Mouse (Mus musculus) kidney, postnatal 0 days (tissue): ENCODE measurements around the gene Cpeb3. TPM values are rescaled to one million over a fixed set of nuclear protein-coding genes. Genes with fewer than 3 reads are reported as not detected.
"Not testable (repeated sequence)": the region's sequence is repeated elsewhere in the genome, so short reads cannot be mapped to it uniquely, and the experiment has no call there.

Experiments
- ATAC-seq: fragments of 200-750 bp; cut with Nextera tagmentation; replicated peaks from 2 replicates; pipeline ENCODE4 v1.8.0; 2017; ENCODE audit warnings: low read depth, moderate number of reproducible peaks, moderate TSS enrichment, moderate library complexity; ENCODE audit not compliant: low FRiP score
- DNase-seq: peaks from one replicate; pipeline ENCODE4 v3.0.0-alpha.2; 2016; ENCODE audit warnings: low spot score
- H3K27ac ChIP-seq: fragments of 300-500 bp; sonication (generic); 2 replicates; pipeline ENCODE4 v1.5.1; 2014; ENCODE audit warnings: mild to moderate bottlenecking
- H3K27me3 ChIP-seq: fragments of 300-500 bp; sonication (generic); 2 replicates; pipeline ENCODE4 v1.6.1; 2014; ENCODE audit warnings: low read length, mixed read lengths; ENCODE audit not compliant: insufficient read depth
- H3K36me3 ChIP-seq: fragments of 300-500 bp; sonication (generic); 2 replicates; pipeline ENCODE4 v1.6.1; 2014; ENCODE audit warnings: low read length, mixed read lengths; ENCODE audit not compliant: insufficient read depth
- H3K4me1 ChIP-seq: fragments of 300-500 bp; sonication (generic); replicated peaks from 2 replicates; pipeline ENCODE4 v1.6.1; 2014; ENCODE audit warnings: antibody characterized with exemption, low read length, mixed read lengths; ENCODE audit not compliant: insufficient read depth
- H3K4me2 ChIP-seq: fragments of 300-500 bp; sonication (generic); 2 replicates; pipeline ENCODE4 v1.6.1; 2014; ENCODE audit warnings: mild to moderate bottlenecking, low read length, moderate library complexity, mixed read lengths
- H3K4me3 ChIP-seq: fragments of 300-500 bp; sonication (generic); replicated peaks from 2 replicates; pipeline ENCODE4 v1.5.1; 2014; ENCODE audit warnings: low read depth, low read length
- H3K9ac ChIP-seq: fragments of 300-500 bp; sonication (generic); 2 replicates; pipeline ENCODE4 v1.6.1; 2014; ENCODE audit warnings: low read depth, low read length
- H3K9me3 ChIP-seq: fragments of 300-500 bp; sonication (generic); replicated peaks from 2 replicates; pipeline ENCODE4 v1.6.1; 2016; ENCODE audit warnings: low read length, inconsistent platforms, mixed read lengths
- CTCF ChIP-seq: IDR thresholded peaks from 2 replicates; pipeline ENCODE4 v1.5.1; 2016; ENCODE audit warnings: antibody characterized with exemption, low read depth, mild to moderate bottlenecking, moderate library complexity
- WGBS: fragments of 180-500 bp; shearing (Covaris S2); extraction: QIAGEN DNeasy Blood & Tissue Kit; methylation state at CpG from one replicate; pipeline ENCODE4 v1.1.7; 2014; 5-methylcytosine and 5-hydroxymethylcytosine counted together
- polyA plus RNA-seq: library from polyadenylated mRNA; unstranded; fragments of >200 nt; fragmentation: Nextera tagmentation; extraction: Ambion mirVana; gene quantifications from 2 replicates; pipeline ENCODE4 v1.2.1, GENCODE M21; 2015

Cpeb3 gene
- polyA plus RNA-seq, 1 experiment from 2014 or later = 2.1 TPM

GRCm38 (mm10) chr19:37239096-37239495 lies 30.7 kb upstream of the Cpeb3 start:
- WGBS = 22% methylated on average over 4 of the region's 4 CpGs
- no peak for TF ChIP-seq CTCF
- Histone ChIP-seq H3K4me1 (no peaks in the 10 kb centered on the region), H3K27me3 (peaks cover under 1% of the 10 kb centered on the region; the same call in 1 of the 2 replicates), H3K36me3 (no peaks in the 10 kb centered on the region), H3K9ac (no peak overlapping the region), H3K4me2 (no peak overlapping the region), H3K9me3 (no peaks in the 10 kb centered on the region), H3K4me3 (no peak overlapping the region), H3K27ac (no peak overlapping the region)
- DNase-seq (peak; percentile 86), ATAC-seq (no peak)

- peaks cover 5% of the 10 kb centered on the region; the same call in 1 of the 2 replicates for H3K27me3 ChIP-seq
- H3K4me2 ChIP-seq = no peak overlapping the region
- no peaks in the 10 kb centered on the region for H3K4me1 ChIP-seq
- WGBS = 17% methylated on average over 7 of the region's 7 CpGs
- DNase-seq (no peak), ATAC-seq (no peak)
- H3K9me3 ChIP-seq = no peaks in the 10 kb centered on the region
- no peaks in the 10 kb centered on the region for H3K36me3 ChIP-seq
- H3K9ac ChIP-seq = no peak overlapping the region
- no peak overlapping the region for H3K4me3 ChIP-seq
- no peak for TF ChIP-seq CTCF
- no peak overlapping the region for H3K27ac ChIP-seq
Observed at GRCm38 (mm10) chr19:37238651-37239050, 30.2 kb upstream of the Cpeb3 start.

GRCm38 (mm10) chr19:37237712-37238437 lies 29.5 kb upstream of the Cpeb3 start:
- Histone ChIP-seq H3K4me2 (no peak overlapping the region), H3K27ac (no peak overlapping the region), H3K27me3 (peaks cover 7% of the 10 kb centered on the region; the same call in 1 of the 2 replicates), H3K4me1 (no peaks in the 10 kb centered on the region), H3K36me3 (no peaks in the 10 kb centered on the region), H3K9me3 (no peaks in the 10 kb centered on the region), H3K9ac (no peak overlapping the region), H3K4me3 (no peak overlapping the region)
- no peak for TF ChIP-seq CTCF
- WGBS = 6% methylated on average over 15 of the region's 15 CpGs
- no peak for DNase-seq
- no peak for ATAC-seq

GRCm38 (mm10) chr19:37237306-37237705 lies 28.9 kb upstream of the Cpeb3 start:
- Histone ChIP-seq H3K9ac (no peak overlapping the region), H3K27me3 (peaks cover 7% of the 10 kb centered on the region; the same call in 1 of the 2 replicates), H3K36me3 (no peaks in the 10 kb centered on the region), H3K4me2 (no peak overlapping the region), H3K4me1 (no peaks in the 10 kb centered on the region), H3K9me3 (no peaks in the 10 kb centered on the region), H3K4me3 (no peak overlapping the region), H3K27ac (no peak overlapping the region)
- DNase-seq (no peak), ATAC-seq (no peak)
- no peak for TF ChIP-seq CTCF
- WGBS = 44% methylated on average over 5 of the region's 5 CpGs

GRCm38 (mm10) chr19:37235818-37236217 lies 27.4 kb upstream of the Cpeb3 start:
- Histone ChIP-seq H3K9ac (no peak overlapping the region), H3K27me3 (peaks cover 7% of the 10 kb centered on the region; the same call in 1 of the 2 replicates), H3K4me1 (no peaks in the 10 kb centered on the region), H3K27ac (no peak overlapping the region), H3K36me3 (no peaks in the 10 kb centered on the region), H3K9me3 (no peaks in the 10 kb centered on the region), H3K4me2 (no peak overlapping the region), H3K4me3 (no peak overlapping the region)
- DNase-seq (no peak), ATAC-seq (no peak)
- WGBS = 57% methylated on average over 8 of the region's 8 CpGs
- TF ChIP-seq CTCF = no peak

- Histone ChIP-seq H3K9ac (0 out of 2 replicates have a peak overlapping the region, but pooled peaks have one; percentile 13), H3K9me3 (no peaks in the 10 kb centered on the region), H3K27ac (no peak overlapping the region), H3K4me2 (peak overlapping the region; percentile 61), H3K36me3 (no peaks in the 10 kb centered on the region), H3K4me1 (no peaks in the 10 kb centered on the region), H3K27me3 (peaks cover 7% of the 10 kb centered on the region; the same call in 1 of the 2 replicates), H3K4me3 (peak overlapping the region; percentile 24)
- ATAC-seq (no peak), DNase-seq (peak; percentile 4)
- 4% methylated on average over 63 of the region's 63 CpGs for WGBS
- TF ChIP-seq CTCF = 0 out of 2 replicates have a peak, but pooled peaks have one; percentile 4
Observed at GRCm38 (mm10) chr19:37233561-37234539, 25.4 kb upstream of the Cpeb3 start.

- not testable (repeated sequence) for H3K4me1 ChIP-seq, H3K27me3 ChIP-seq, H3K9me3 ChIP-seq, H3K27ac ChIP-seq, H3K4me2 ChIP-seq, DNase-seq, H3K9ac ChIP-seq, H3K36me3 ChIP-seq, ATAC-seq, H3K4me3 ChIP-seq
- 69% methylated on average over 9 of the region's 9 CpGs for WGBS
Observed at GRCm38 (mm10) chr19:37232598-37232997, 24.2 kb upstream of the Cpeb3 start.
